Mouse (Mus musculus) thymus, adult 2 months (tissue): ENCODE data around the gene Endou. TPM values are rescaled to one million over a fixed set of nuclear protein-coding genes. Genes with fewer than 3 reads are reported as not detected.

Source experiments
- DNase-seq: peaks from one replicate; pipeline ENCODE4 v3.0.0; 2021
- H3K27ac ChIP-seq: fragments of 200-500 bp; 2 replicates; pipeline ENCODE4 v1.5.1; 2012; ENCODE audit warnings: low read length, control low read depth; ENCODE audit not compliant: control insufficient read depth, insufficient read depth
- H3K27me3 ChIP-seq: fragments of 200-500 bp; 2 replicates; pipeline ENCODE4 v1.6.1; 2012; ENCODE audit warnings: mild to moderate bottlenecking, low read length, moderate library complexity, mixed read lengths; ENCODE audit not compliant: control insufficient read depth, insufficient read depth
- H3K36me3 ChIP-seq: fragments of 200-500 bp; 2 replicates; pipeline ENCODE4 v1.6.1; 2012; ENCODE audit warnings: mild to moderate bottlenecking, low read length, moderate library complexity; ENCODE audit not compliant: control insufficient read depth, insufficient read depth
- H3K4me1 ChIP-seq: fragments of 200-500 bp; replicated peaks from 2 replicates; pipeline ENCODE4 v1.6.1; 2012; ENCODE audit warnings: low read length; ENCODE audit not compliant: control insufficient read depth, insufficient read depth
- H3K4me3 ChIP-seq: fragments of 200-500 bp; 2 replicates; pipeline ENCODE4 v1.5.1; 2012; ENCODE audit warnings: mild to moderate bottlenecking, low read length, control low read depth, moderate library complexity; ENCODE audit not compliant: control insufficient read depth, insufficient read depth
- CTCF ChIP-seq: fragments of 200-500 bp; IDR thresholded peaks from 2 replicates; pipeline ENCODE4 v1.5.1; 2012; ENCODE audit warnings: mild to moderate bottlenecking, control low read depth, low read length, moderate library complexity, borderline replicate concordance; ENCODE audit not compliant: control insufficient read depth, poor library complexity, insufficient read depth; ENCODE audit errors: extremely low read depth
- POLR2A ChIP-seq: fragments of 200-500 bp; IDR thresholded peaks from 2 replicates; pipeline ENCODE4 v1.6.1; 2012; ENCODE audit warnings: mild to moderate bottlenecking, low read length, control low read depth, moderate library complexity; ENCODE audit not compliant: control insufficient read depth, poor library complexity, insufficient read depth; ENCODE audit errors: extremely low read depth
- WGBS: fragments of 180-500 bp; shearing (Covaris S2); methylation state at CpG from one replicate; pipeline ENCODE4 v1.1.7; 2018; 5-methylcytosine and 5-hydroxymethylcytosine counted together
- polyA plus RNA-seq: library from polyadenylated mRNA; depleted of rRNA; stranded (reverse); fragments of >200 nt; gene quantifications from 2 replicates; pipeline ENCODE4 v1.2.3, GENCODE M21; 2012

Gene Endou
- polyA plus RNA-seq, 1 experiment: 276 TPM

GRCm38 (mm10) chr15:97749397-97749796, 18.3 kb upstream of the Endou start:
- peak overlapping the region; percentile 89 for H3K27ac ChIP-seq
- WGBS: 34% methylated on average over 9 of the region's 9 CpGs
- DNase-seq: no peak
- TF ChIP-seq CTCF: no peak
- TF ChIP-seq POLR2A: no peak
- H3K27me3 ChIP-seq: no peaks in the 10 kb centered on the region
- H3K36me3 ChIP-seq: peaks cover 15% of the 10 kb centered on the region
- peaks cover 56% of the 10 kb centered on the region for H3K4me1 ChIP-seq
- H3K4me3 ChIP-seq: peak overlapping the region; percentile 87

- peak overlapping the region; percentile 87 for H3K4me3 ChIP-seq
- peak overlapping the region; percentile 89 for H3K27ac ChIP-seq
- DNase-seq: no peak
- H3K4me1 ChIP-seq: peaks cover 60% of the 10 kb centered on the region
- no peak for TF ChIP-seq POLR2A
- TF ChIP-seq CTCF: no peak
- H3K36me3 ChIP-seq: peaks cover 15% of the 10 kb centered on the region
- H3K27me3 ChIP-seq: no peaks in the 10 kb centered on the region
- 56% methylated on average over 4 of the region's 4 CpGs for WGBS
These were observed 17.8 kb upstream of the Endou start for GRCm38 (mm10) chr15:97748964-97749363.

DNA sequence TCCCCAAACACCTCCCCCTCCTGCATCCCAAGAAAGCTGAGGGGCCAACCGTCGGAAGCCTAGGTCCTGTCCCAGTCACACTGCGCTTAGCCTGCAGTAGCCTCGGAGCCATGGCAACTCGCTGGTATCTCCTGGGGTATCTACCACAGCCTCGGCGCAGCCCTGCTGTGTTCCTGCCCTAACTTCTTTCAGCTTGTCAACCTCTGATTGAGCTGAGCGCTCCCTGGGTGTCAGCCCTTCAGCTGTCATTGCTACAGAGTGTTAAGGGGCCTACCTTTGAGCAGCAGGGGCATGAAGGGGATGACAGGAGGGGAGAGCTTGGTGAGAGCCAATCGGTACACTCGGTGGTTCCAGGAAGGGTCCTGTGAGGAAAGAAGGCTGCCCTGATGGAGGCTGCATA, 17.2 kb upstream of the Endou start:
- peaks cover 67% of the 10 kb centered on the region for H3K4me1 ChIP-seq
- TF ChIP-seq POLR2A: peak; percentile 72
- TF ChIP-seq CTCF: no peak
- no peaks in the 10 kb centered on the region for H3K27me3 ChIP-seq
- DNase-seq: peak; percentile 77
- peaks cover 15% of the 10 kb centered on the region for H3K36me3 ChIP-seq
- H3K27ac ChIP-seq: peak overlapping the region; percentile 89
- 7% methylated on average over 10 of the region's 10 CpGs for WGBS
- peak overlapping the region; percentile 87 for H3K4me3 ChIP-seq

GRCm38 (mm10) chr15:97747486-97747885, 16.3 kb upstream of the Endou start:
- Histone ChIP-seq H3K27ac (peak overlapping the region; percentile 89), H3K4me3 (0 out of 2 replicates have a peak overlapping the region, but pooled peaks have one; percentile 87), H3K36me3 (peaks cover 15% of the 10 kb centered on the region), H3K4me1 (peaks cover 75% of the 10 kb centered on the region), H3K27me3 (no peaks in the 10 kb centered on the region)
- TF ChIP-seq CTCF (no peak), POLR2A (no peak)
- WGBS: 71% methylated on average over 4 of the region's 4 CpGs
- DNase-seq: no peak

GRCm38 (mm10) chr15:97746748-97747147, 15.6 kb upstream of the Endou start:
- no peak for TF ChIP-seq POLR2A
- no peak for TF ChIP-seq CTCF
- Histone ChIP-seq H3K4me3 (peak overlapping the region; percentile 12), H3K36me3 (peaks cover 15% of the 10 kb centered on the region), H3K27ac (peak overlapping the region; percentile 89), H3K4me1 (peaks cover 82% of the 10 kb centered on the region), H3K27me3 (no peaks in the 10 kb centered on the region)
- WGBS: 96% methylated on average over 24 of the region's 24 CpGs
- DNase-seq: no peak

DNA sequence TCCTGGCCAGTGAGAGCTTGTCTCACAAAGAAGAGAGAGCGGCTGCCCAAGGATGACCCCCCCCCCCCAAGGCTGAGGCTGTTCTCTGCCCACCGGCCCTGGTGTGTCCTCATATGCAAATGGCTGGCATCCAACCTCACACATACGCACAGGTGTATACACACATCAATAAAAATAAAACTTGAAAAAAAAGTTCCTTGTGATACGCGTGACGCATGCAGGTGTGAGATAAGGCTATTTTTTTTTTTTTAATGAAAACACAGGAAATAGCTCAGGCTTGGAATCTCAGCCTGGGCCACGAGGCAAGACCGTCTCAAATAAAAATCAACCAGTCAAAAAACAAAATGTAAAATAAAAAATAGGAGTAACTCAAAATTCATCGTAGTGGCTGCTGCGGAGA, 15.1 kb upstream of the Endou start:
- no peaks in the 10 kb centered on the region for H3K27me3 ChIP-seq
- WGBS: 36% methylated on average over 10 of the region's 10 CpGs

GRCm38 (mm10) chr15:97745331-97745730, 14.2 kb upstream of the Endou start:
- TF ChIP-seq CTCF (no peak), POLR2A (no peak)
- no peak for DNase-seq
- Histone ChIP-seq H3K36me3 (peaks cover 15% of the 10 kb centered on the region), H3K27ac (peak overlapping the region; percentile 72), H3K4me1 (peaks cover 90% of the 10 kb centered on the region), H3K27me3 (no peaks in the 10 kb centered on the region), H3K4me3 (peak overlapping the region; percentile 30)
- 55% methylated on average over 10 of the region's 10 CpGs for WGBS

More for the DNA sequence above, 15.1 kb upstream of the Endou start:
- Histone ChIP-seq H3K36me3 (peaks cover 15% of the 10 kb centered on the region), H3K27ac (peak overlapping the region; percentile 89; the same call in 1 of the 2 replicates), H3K4me3 (no peak overlapping the region), H3K4me1 (peaks cover 87% of the 10 kb centered on the region)
- no peak for DNase-seq
- TF ChIP-seq POLR2A: no peak
- no peak for TF ChIP-seq CTCF
